Mouse (Mus musculus): ENCODE data around the gene Fto.

DNA sequence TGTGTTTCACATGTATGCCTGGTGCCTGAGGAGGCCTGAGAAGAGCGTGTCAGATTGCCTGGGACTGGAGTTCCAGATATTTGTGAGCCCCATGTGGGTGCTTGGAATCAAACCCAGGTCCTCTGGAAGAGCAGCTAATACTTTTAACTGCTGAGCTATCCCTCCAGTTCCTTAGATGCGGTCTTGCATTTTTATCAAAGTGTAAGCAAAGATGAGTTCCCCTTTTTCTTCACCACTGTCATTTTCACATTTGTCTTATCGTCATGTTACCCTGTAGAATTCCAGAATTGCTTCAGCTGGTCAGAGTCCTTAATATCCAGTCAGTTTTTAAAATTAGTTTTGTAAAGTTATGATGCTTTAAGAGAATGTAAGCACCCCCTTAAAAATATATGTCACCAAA lies 264.3 kb downstream of the Fto start:
- TF ChIP-seq CTCF (IDR thresholded peaks at IDR 0.05; ENCODE audit: extremely low read depth, insufficient read depth, insufficient read length, insufficient replicate concordance) (no peak), POLR2A (IDR thresholded peaks at IDR 0.05; ENCODE audit: low read depth, low read length) (no peak)
